Mouse (Mus musculus) midbrain, postnatal 0 days (tissue): ENCODE measurements around the gene Sowahb. TPM values are rescaled to one million over a fixed set of nuclear protein-coding genes. Genes with fewer than 3 reads are reported as not detected.

Experiments
- ATAC-seq: fragments of 200-750 bp; cut with Nextera tagmentation; 2 replicates; pipeline ENCODE4 v1.8.0; 2017; ENCODE audit warnings: moderate number of reproducible peaks, mild to moderate bottlenecking, moderate TSS enrichment, moderate library complexity; ENCODE audit not compliant: low FRiP score
- DNase-seq: peaks from one replicate; pipeline ENCODE4 v3.0.0-alpha.2; 2015; ENCODE audit warnings: low spot score
- H3K27ac ChIP-seq: fragments of 300-500 bp; sonication (generic); 2 replicates; pipeline ENCODE4 v1.5.1; 2014; ENCODE audit warnings: low read depth, mild to moderate bottlenecking, low read length, mixed read lengths
- H3K27me3 ChIP-seq: fragments of 300-500 bp; sonication (generic); 2 replicates; pipeline ENCODE4 v1.6.1; 2014; ENCODE audit warnings: low read length, control low read depth, mixed read lengths; ENCODE audit not compliant: insufficient read depth
- H3K36me3 ChIP-seq: fragments of 300-500 bp; sonication (generic); 2 replicates; pipeline ENCODE4 v1.6.1; 2014; ENCODE audit warnings: low read length, control low read depth, mixed read lengths; ENCODE audit not compliant: insufficient read depth
- H3K4me1 ChIP-seq: fragments of 300-500 bp; sonication (generic); 2 replicates; pipeline ENCODE4 v1.6.1; 2014; ENCODE audit warnings: mild to moderate bottlenecking, control low read depth, antibody characterized with exemption, low read length, mixed read lengths; ENCODE audit not compliant: insufficient read depth
- H3K4me2 ChIP-seq: fragments of 300-500 bp; sonication (generic); 2 replicates; pipeline ENCODE4 v1.6.1; 2014; ENCODE audit warnings: low read depth, mild to moderate bottlenecking, low read length, mixed read lengths; ENCODE audit not compliant: poor library complexity, severe bottlenecking
- H3K4me3 ChIP-seq: fragments of 300-500 bp; sonication (generic); 2 replicates; pipeline ENCODE4 v1.5.1; 2014; ENCODE audit warnings: low read depth, mild to moderate bottlenecking, low read length, moderate library complexity
- H3K9ac ChIP-seq: fragments of 300-500 bp; sonication (generic); replicated peaks from 2 replicates; pipeline ENCODE4 v1.6.1; 2014; ENCODE audit warnings: mild to moderate bottlenecking, low read length, moderate library complexity, mixed read lengths; ENCODE audit not compliant: poor library complexity, severe bottlenecking
- H3K9me3 ChIP-seq: fragments of 300-500 bp; sonication (generic); 2 replicates; pipeline ENCODE4 v1.6.1; 2016; ENCODE audit warnings: low read length, control low read depth
- CTCF ChIP-seq: IDR thresholded peaks from 2 replicates; pipeline ENCODE4 v1.5.1; 2016; ENCODE audit warnings: antibody characterized with exemption, mild to moderate bottlenecking
- WGBS: fragments of 180-500 bp; shearing (Covaris S2); extraction: QIAGEN DNeasy Blood & Tissue Kit; methylation state at CpG from one replicate; pipeline ENCODE4 v1.1.7; 2014; 5-methylcytosine and 5-hydroxymethylcytosine counted together
- polyA plus RNA-seq: library from polyadenylated mRNA; unstranded; fragments of >200 nt; fragmentation: Nextera tagmentation; extraction: Ambion mirVana; gene quantifications from 2 replicates; pipeline ENCODE4 v1.2.1, GENCODE M21; 2015
- total RNA-seq: library from RNA; depleted of rRNA; stranded (reverse); fragments of >200 nt; gene quantifications from 2 replicates; pipeline ENCODE4 v1.2.3, GENCODE M21; 2014

Sowahb gene
- total and polyA plus RNA-seq, 2 experiments from 2014 or later = 0.16 TPM; not detected in 1

DNA sequence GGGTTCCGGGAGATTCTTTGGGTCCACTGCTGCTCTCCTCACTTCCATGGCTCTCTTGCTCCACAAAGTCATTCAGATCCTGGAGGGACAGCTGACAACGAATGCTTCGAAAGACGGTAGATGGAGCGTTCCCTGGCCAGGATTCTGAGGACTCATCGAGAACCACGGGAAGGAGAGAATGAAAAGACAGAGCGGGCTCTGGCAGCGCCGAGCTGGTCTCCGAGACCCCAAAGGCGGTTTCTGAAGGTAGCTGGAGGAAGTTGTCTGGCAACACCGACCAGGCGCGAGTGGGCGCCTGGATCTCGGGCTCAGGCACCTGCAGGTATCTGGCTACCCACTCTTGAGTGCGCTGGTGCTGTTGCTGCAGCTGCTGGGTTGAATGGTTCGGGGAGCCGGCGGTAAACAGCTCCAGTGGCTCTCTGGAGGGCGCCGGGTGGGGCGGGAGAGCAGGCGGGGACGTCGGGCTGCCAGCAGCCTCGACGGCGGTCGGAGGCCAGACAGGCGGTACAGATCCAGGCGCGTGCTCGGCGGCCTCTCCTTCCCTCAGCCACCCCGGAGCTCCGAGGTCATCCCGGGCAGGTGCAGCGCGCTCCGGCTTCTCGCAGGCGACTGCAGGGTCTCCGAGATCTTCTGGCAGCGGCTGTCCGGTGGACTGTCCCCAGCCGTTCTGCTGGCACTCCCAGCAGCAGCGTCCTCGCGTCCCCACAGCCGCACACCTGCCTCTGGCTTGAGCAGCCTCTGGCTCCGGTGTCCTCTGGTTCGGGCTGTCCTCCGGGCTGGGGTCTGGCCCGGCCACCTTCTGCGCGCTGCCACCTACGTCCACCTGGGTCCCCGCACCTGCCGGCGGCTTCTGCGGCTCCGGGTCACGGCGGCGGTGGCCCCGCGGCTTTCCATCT, 886 bp downstream of the Sowahb start:
- Histone ChIP-seq H3K4me2 (peak overlapping the region; percentile 98), H3K27me3 (peaks cover 54% of the 10 kb centered on the region), H3K36me3 (no peaks in the 10 kb centered on the region), H3K4me1 (peaks cover 5% of the 10 kb centered on the region), H3K9ac (0 out of 2 replicates have a peak overlapping the region, but pooled peaks have one; percentile 50), H3K9me3 (no peaks in the 10 kb centered on the region), H3K27ac (no peak overlapping the region), H3K4me3 (peak overlapping the region; percentile 54)
- TF ChIP-seq CTCF = no peak
- WGBS = 2% methylated on average over 68 of the region's 69 CpGs
- DNase-seq (no peak), ATAC-seq (no peak)

DNA sequence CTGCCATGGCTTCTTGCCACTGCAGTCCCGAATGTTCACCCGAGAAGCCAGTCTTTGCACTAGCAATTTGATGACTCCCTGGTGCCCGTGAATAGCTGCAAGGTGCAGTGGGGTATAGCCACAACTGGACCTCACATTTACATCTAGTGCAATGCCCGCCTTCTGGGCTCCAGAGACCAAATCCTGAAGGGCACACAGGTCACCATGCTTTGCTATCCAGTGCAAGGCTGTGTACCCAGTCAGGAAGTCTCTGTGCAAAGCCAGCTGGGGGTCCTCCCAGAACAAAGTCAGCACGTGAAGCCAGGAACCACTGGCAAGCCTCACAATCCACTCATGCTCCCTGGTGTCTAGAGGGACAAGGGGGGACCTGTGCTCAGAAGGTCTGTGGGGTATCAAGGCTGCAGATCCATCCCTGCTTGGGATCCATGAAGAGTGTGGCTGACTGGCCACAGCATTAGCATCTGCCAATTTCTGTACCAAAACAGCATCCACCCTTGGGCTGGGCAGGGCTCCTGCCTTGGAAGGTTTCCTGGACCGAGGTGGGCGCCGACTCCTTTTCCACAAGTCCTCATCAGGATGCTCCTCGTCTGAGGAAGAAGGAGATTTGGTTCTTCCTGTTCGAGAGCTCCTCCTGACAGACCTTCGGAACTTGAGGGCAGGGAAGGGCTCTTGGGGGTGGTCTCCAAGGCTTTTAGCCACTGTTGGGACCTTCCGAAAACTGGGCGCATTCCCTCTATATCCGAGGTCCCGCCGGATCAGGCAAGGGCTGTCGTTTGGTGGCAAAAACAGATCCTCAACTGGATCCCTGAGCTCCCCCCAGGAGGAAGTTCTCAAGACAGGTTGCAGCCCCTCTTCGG, 1.8 kb downstream of the Sowahb start:
- WGBS = 41% methylated on average over 18 of the region's 18 CpGs
- H3K4me3 ChIP-seq = no peak overlapping the region
- peaks cover 52% of the 10 kb centered on the region for H3K27me3 ChIP-seq

DNA sequence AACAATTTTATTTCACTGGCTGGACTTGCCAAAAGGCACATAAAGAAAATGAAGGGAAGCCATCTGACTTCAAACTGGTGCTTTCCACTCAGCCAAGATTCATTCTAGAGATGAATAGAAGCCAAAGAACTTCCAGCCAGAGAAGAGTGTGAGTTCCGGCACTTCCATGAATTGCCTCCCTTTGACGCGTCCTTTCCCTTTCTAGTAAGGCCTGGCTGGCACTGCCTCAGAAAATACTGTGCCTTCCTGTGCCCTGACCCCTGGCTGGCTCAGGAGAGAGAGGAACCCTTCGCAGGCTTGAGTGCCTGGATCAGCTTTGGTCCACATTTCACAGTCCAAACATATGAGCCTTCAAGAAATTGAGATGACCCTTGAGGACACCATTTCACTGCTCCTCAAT, 2.8 kb downstream of the Sowahb start:
- Histone ChIP-seq H3K4me3 (no peak overlapping the region), H3K4me2 (no peak overlapping the region), H3K27me3 (peaks cover 47% of the 10 kb centered on the region), H3K9ac (no peak overlapping the region), H3K36me3 (no peaks in the 10 kb centered on the region), H3K27ac (no peak overlapping the region), H3K9me3 (no peaks in the 10 kb centered on the region), H3K4me1 (peaks cover 5% of the 10 kb centered on the region)
- no peak for ATAC-seq
- TF ChIP-seq CTCF = no peak
- DNase-seq = peak; percentile 27
- WGBS = 73% methylated on average over 4 of the region's 4 CpGs

More for the DNA sequence above, 1.8 kb downstream of the Sowahb start:
- Histone ChIP-seq H3K9me3 (no peaks in the 10 kb centered on the region), H3K4me2 (no peak overlapping the region), H3K27ac (no peak overlapping the region), H3K4me1 (peaks cover 5% of the 10 kb centered on the region), H3K36me3 (no peaks in the 10 kb centered on the region), H3K9ac (no peak overlapping the region)
- no peak for TF ChIP-seq CTCF
- no peak for ATAC-seq
- DNase-seq = no peak

- TF ChIP-seq CTCF = no peak
- Histone ChIP-seq H3K4me2 (no peak overlapping the region), H3K27ac (no peak overlapping the region), H3K27me3 (peaks cover 40% of the 10 kb centered on the region), H3K9ac (no peak overlapping the region), H3K4me3 (no peak overlapping the region), H3K4me1 (peaks cover 5% of the 10 kb centered on the region), H3K9me3 (no peaks in the 10 kb centered on the region), H3K36me3 (no peaks in the 10 kb centered on the region)
- no peak for DNase-seq
- WGBS = 51% methylated on average over 3 of the region's 3 CpGs
- no peak for ATAC-seq
These were observed 3.5 kb downstream of the Sowahb start for GRCm38 (mm10) chr5:93041276-93041675.

DNA sequence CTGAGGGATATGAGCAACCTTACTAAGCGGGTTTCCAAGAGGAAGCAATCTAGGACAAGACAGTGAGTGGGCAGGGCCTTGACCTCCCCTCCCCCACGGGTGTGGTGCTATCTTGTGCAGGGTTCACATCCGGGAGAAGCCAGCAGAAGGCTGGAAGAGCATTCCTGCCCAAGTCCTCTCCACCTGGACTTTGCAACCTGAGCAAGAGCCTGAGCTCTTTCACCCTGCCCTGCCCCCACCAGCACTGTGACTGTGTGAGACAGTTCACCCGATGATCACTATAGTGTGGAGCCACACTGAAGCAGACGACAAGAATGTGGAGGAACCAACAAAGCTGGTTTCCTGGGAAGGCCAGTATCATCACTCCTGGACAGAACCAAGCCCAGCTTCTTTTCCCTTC, 4.7 kb downstream of the Sowahb start:
- no peak for TF ChIP-seq CTCF
- no peaks in the 10 kb centered on the region for H3K36me3 ChIP-seq
- ATAC-seq = no peak
- no peak overlapping the region for H3K9ac ChIP-seq
- no peak for DNase-seq
- peaks cover 30% of the 10 kb centered on the region for H3K27me3 ChIP-seq
- H3K27ac ChIP-seq = no peak overlapping the region
- WGBS = 70% methylated on average over 5 of the region's 5 CpGs
- H3K4me2 ChIP-seq = no peak overlapping the region
- H3K4me1 ChIP-seq = peaks cover 5% of the 10 kb centered on the region
- H3K4me3 ChIP-seq = no peak overlapping the region
- no peaks in the 10 kb centered on the region for H3K9me3 ChIP-seq

- 82% methylated on average over 7 of the region's 7 CpGs for WGBS
- H3K4me3 ChIP-seq = no peak overlapping the region
- H3K4me2 ChIP-seq = no peak overlapping the region
- DNase-seq (no peak), ATAC-seq (no peak)
- no peaks in the 10 kb centered on the region for H3K36me3 ChIP-seq
- H3K4me1 ChIP-seq = no peaks in the 10 kb centered on the region
- TF ChIP-seq CTCF = no peak
- no peaks in the 10 kb centered on the region for H3K27me3 ChIP-seq
- no peaks in the 10 kb centered on the region for H3K9me3 ChIP-seq
- H3K27ac ChIP-seq = no peak overlapping the region
- no peak overlapping the region for H3K9ac ChIP-seq
These were observed 8.6 kb downstream of the Sowahb start for GRCm38 (mm10) chr5:93036254-93036653.
